Comparison of ENCODE assay signal across 8 mouse cellular contexts in genomic region chr13:31082448-31083140, GRCm38 (mm10).
DNase-seq lines count a peak whose midpoint lies in the region; ATAC-seq and TF ChIP-seq lines count a peak whose summit lies in the region.

No protein-coding gene starts in this region.

- peak; percentile 69 to 84 for DNase-seq in heart, adult 18-20 months
- no peak for DNase-seq in heart, embryonic 10.5 days (ENCODE audit: low spot score)
- peak; percentile 92 for DNase-seq in adipocyte (ENCODE audit: low spot score)
- DNase-seq in embryo, embryonic 10.5 days (ENCODE audit: low spot score) = peak; percentile 93
- peak; percentile 66 for DNase-seq in left cerebral cortex, adult 11 months (ENCODE audit: low spot score)
- DNase-seq in midbrain, embryonic 11.5 days (ENCODE audit: low spot score, missing footprints) = peak; percentile 97

- ATAC-seq in hematopoietic stem cell, adult 5-6 weeks (replicated peaks in 1 of 2; ENCODE audit: insufficient read depth in 1 of 2, low FRiP score in 2 of 2, low TSS enrichment in 1 of 2, low read depth in 1 of 2, poor library complexity in 2 of 2, severe bottlenecking in 2 of 2) = peak; percentile 68 to 69
- peak; percentile 57; the same call in 1 of the 2 replicates for ATAC-seq in midbrain, embryonic 11.5 days (ENCODE audit: low FRiP score)

- H3K27me3 ChIP-seq in heart, embryonic 10.5 days (ENCODE audit: insufficient read depth, poor library complexity, severe bottlenecking) = peaks cover 33% of the 10 kb centered on the region
- no peaks in the 10 kb centered on the region for H3K27me3 ChIP-seq in midbrain, embryonic 11.5 days (ENCODE audit: control insufficient read depth, insufficient read depth, low read length)
- H3K27me3 ChIP-seq in small intestine, adult 2 months (ENCODE audit: control insufficient read depth, insufficient read depth, low read length) = peaks cover 9% of the 10 kb centered on the region; the same call in 1 of the 2 replicates

- peak; percentile 61; the same call in 1 of the 2 replicates for TF ChIP-seq CTCF in small intestine, adult 2 months (IDR thresholded peaks at IDR 0.05; ENCODE audit: extremely low read depth, insufficient read length, insufficient replicate concordance, low read depth, low read length)

- 37% methylated on average over 13 of the region's 13 CpGs for WGBS in heart, embryonic 10.5 days
- 43% methylated on average over 13 of the region's 13 CpGs for WGBS in midbrain, embryonic 11.5 days
- WGBS in small intestine, adult 2 months = 9% methylated on average over 13 of the region's 13 CpGs

- H3K4me1 ChIP-seq in heart, embryonic 10.5 days = no peaks in the 10 kb centered on the region
- no peaks in the 10 kb centered on the region for H3K4me1 ChIP-seq in midbrain, embryonic 11.5 days (ENCODE audit: control insufficient read depth, insufficient read depth, low read length)
- no peaks in the 10 kb centered on the region for H3K4me1 ChIP-seq in small intestine, adult 2 months (ENCODE audit: control insufficient read depth, insufficient read depth, insufficient read length, low read length)

- H3K4me3 ChIP-seq in heart, embryonic 10.5 days = no peak overlapping the region
- no peak overlapping the region for H3K4me3 ChIP-seq in midbrain, embryonic 11.5 days (ENCODE audit: low read depth, low read length)
- H3K4me3 ChIP-seq in small intestine, adult 2 months (ENCODE audit: low read depth, low read length) = no peak overlapping the region

- no peak overlapping the region for H3K4me2 ChIP-seq in midbrain, embryonic 11.5 days

- no peak for TF ChIP-seq POLR2A in small intestine, adult 2 months (IDR thresholded peaks at IDR 0.05; ENCODE audit: low read depth, low read length)

- no peaks in the 10 kb centered on the region for H3K36me3 ChIP-seq in heart, embryonic 10.5 days
- no peaks in the 10 kb centered on the region for H3K36me3 ChIP-seq in midbrain, embryonic 11.5 days (ENCODE audit: control insufficient read depth, insufficient read depth, low read length)
- H3K36me3 ChIP-seq in small intestine, adult 2 months (ENCODE audit: control insufficient read depth, insufficient read depth, low read length) = no peaks in the 10 kb centered on the region

- H3K9ac ChIP-seq in midbrain, embryonic 11.5 days (ENCODE audit: low read length) = no peak overlapping the region

- H3K27ac ChIP-seq in heart, embryonic 10.5 days = no peak overlapping the region
- no peak overlapping the region for H3K27ac ChIP-seq in midbrain, embryonic 11.5 days (ENCODE audit: low read depth, low read length)
- no peak overlapping the region for H3K27ac ChIP-seq in small intestine, adult 2 months (ENCODE audit: insufficient read depth, low read depth, low read length)

- no peaks in the 10 kb centered on the region for H3K9me3 ChIP-seq in heart, embryonic 10.5 days
- no peaks in the 10 kb centered on the region for H3K9me3 ChIP-seq in midbrain, embryonic 11.5 days (ENCODE audit: control insufficient read depth, low read length)
